Mouse (Mus musculus) neural tube, embryonic 12.5 days (tissue): ENCODE measurements around the gene Pex19. TPM values are rescaled to one million over a fixed set of nuclear protein-coding genes. Genes with fewer than 3 reads are reported as not detected.

Source experiments
- ATAC-seq: fragments of 200-750 bp; cut with Nextera tagmentation; 2 replicates; pipeline ENCODE4 v1.8.0; 2017; ENCODE audit warnings: low read depth, mild to moderate bottlenecking, moderate TSS enrichment, moderate library complexity; ENCODE audit not compliant: low FRiP score
- H3K27ac ChIP-seq: fragments of 300-500 bp; sonication (generic); 2 replicates; pipeline ENCODE4 v1.5.1; 2016
- H3K27me3 ChIP-seq: fragments of 300-500 bp; sonication (generic); replicated peaks from 2 replicates; pipeline ENCODE4 v1.6.1; 2016; ENCODE audit warnings: mild to moderate bottlenecking
- H3K36me3 ChIP-seq: fragments of 300-500 bp; sonication (generic); 2 replicates; pipeline ENCODE4 v1.6.1; 2016; ENCODE audit warnings: mild to moderate bottlenecking
- H3K4me1 ChIP-seq: fragments of 300-500 bp; sonication (generic); 2 replicates; pipeline ENCODE4 v1.6.1; 2016
- H3K4me2 ChIP-seq: fragments of 300-500 bp; sonication (generic); replicated peaks from 2 replicates; pipeline ENCODE4 v1.6.1; 2016; ENCODE audit warnings: mild to moderate bottlenecking
- H3K4me3 ChIP-seq: fragments of 300-500 bp; sonication (generic); 2 replicates; pipeline ENCODE4 v1.5.1; 2016
- H3K9ac ChIP-seq: fragments of 300-500 bp; sonication (generic); 2 replicates; pipeline ENCODE4 v1.6.1; 2016; ENCODE audit warnings: mild to moderate bottlenecking
- H3K9me3 ChIP-seq: fragments of 300-500 bp; sonication (generic); 2 replicates; pipeline ENCODE4 v1.6.1; 2016; ENCODE audit warnings: mild to moderate bottlenecking
- WGBS: fragments of 180-500 bp; shearing (Covaris S2); methylation state at CpG from one replicate; pipeline ENCODE4 v1.1.7; 2016; 5-methylcytosine and 5-hydroxymethylcytosine counted together
- polyA plus RNA-seq: library from polyadenylated mRNA; unstranded; fragments of >200 nt; fragmentation: Nextera tagmentation; extraction: Ambion mirVana; gene quantifications from 2 replicates; pipeline ENCODE4 v1.2.1, GENCODE M21; 2016

Gene Pex19
- polyA plus RNA-seq, 1 experiment from 2014 or later, result 191 TPM

- no peaks in the 10 kb centered on the region for H3K27me3 ChIP-seq
- no peak overlapping the region for H3K9ac ChIP-seq
- H3K4me1 ChIP-seq, result no peaks in the 10 kb centered on the region; the same call in 1 of the 2 replicates
- ATAC-seq, result no peak
- no peaks in the 10 kb centered on the region for H3K9me3 ChIP-seq
- H3K27ac ChIP-seq, result no peak overlapping the region
- H3K36me3 ChIP-seq, result peaks cover 71% of the 10 kb centered on the region
- WGBS, result 64% methylated on average over 5 of the region's 5 CpGs
- H3K4me3 ChIP-seq, result no peak overlapping the region
- no peak overlapping the region for H3K4me2 ChIP-seq
These were observed 41.4 kb downstream of the Pex19 start for GRCm38 (mm10) chr1:172167911-172168310.

- ATAC-seq, result no peak
- H3K9me3 ChIP-seq, result no peaks in the 10 kb centered on the region
- H3K9ac ChIP-seq, result no peak overlapping the region
- peaks cover 90% of the 10 kb centered on the region for H3K36me3 ChIP-seq
- 95% methylated on average over 5 of the region's 5 CpGs for WGBS
- H3K4me3 ChIP-seq, result no peak overlapping the region
- no peak overlapping the region for H3K4me2 ChIP-seq
- H3K27ac ChIP-seq, result no peak overlapping the region
- no peaks in the 10 kb centered on the region for H3K4me1 ChIP-seq
- no peaks in the 10 kb centered on the region for H3K27me3 ChIP-seq
These were observed 43.3 kb downstream of the Pex19 start for GRCm38 (mm10) chr1:172169809-172170208.

GRCm38 (mm10) chr1:172172381-172172780 is 45.8 kb downstream of the Pex19 start:
- WGBS, result 86% methylated on average over 21 of the region's 21 CpGs
- ATAC-seq, result no peak
- Histone ChIP-seq H3K27ac (no peak overlapping the region), H3K4me1 (no peaks in the 10 kb centered on the region), H3K4me3 (no peak overlapping the region), H3K9me3 (no peaks in the 10 kb centered on the region), H3K36me3 (peaks cover 85% of the 10 kb centered on the region), H3K27me3 (no peaks in the 10 kb centered on the region), H3K9ac (no peak overlapping the region), H3K4me2 (no peak overlapping the region)

- H3K4me3 ChIP-seq, result no peak overlapping the region
- no peaks in the 10 kb centered on the region for H3K4me1 ChIP-seq
- no peaks in the 10 kb centered on the region for H3K9me3 ChIP-seq
- no peak for ATAC-seq
- H3K27ac ChIP-seq, result no peak overlapping the region
- H3K36me3 ChIP-seq, result peaks cover 86% of the 10 kb centered on the region
- H3K4me2 ChIP-seq, result no peak overlapping the region
- H3K27me3 ChIP-seq, result no peaks in the 10 kb centered on the region
- H3K9ac ChIP-seq, result no peak overlapping the region
- 83% methylated on average over 5 of the region's 5 CpGs for WGBS
These were observed 46.6 kb downstream of the Pex19 start for GRCm38 (mm10) chr1:172173181-172173580.

- no peak for ATAC-seq
- Histone ChIP-seq H3K27ac (no peak overlapping the region), H3K27me3 (no peaks in the 10 kb centered on the region), H3K4me3 (no peak overlapping the region), H3K4me1 (no peaks in the 10 kb centered on the region), H3K9me3 (no peaks in the 10 kb centered on the region), H3K4me2 (no peak overlapping the region), H3K9ac (no peak overlapping the region), H3K36me3 (peaks cover 59% of the 10 kb centered on the region)
- WGBS, result 91% methylated on average over 7 of the region's 7 CpGs
These were observed 51.2 kb downstream of the Pex19 start for GRCm38 (mm10) chr1:172177791-172178190.

GRCm38 (mm10) chr1:172179102-172179501 is 52.5 kb downstream of the Pex19 start:
- no peak for ATAC-seq
- H3K9me3 ChIP-seq, result no peaks in the 10 kb centered on the region

GRCm38 (mm10) chr1:172180881-172181280 is 54.3 kb downstream of the Pex19 start:
- Histone ChIP-seq H3K27ac (no peak overlapping the region), H3K9ac (no peak overlapping the region), H3K36me3 (peaks cover 37% of the 10 kb centered on the region), H3K4me1 (no peaks in the 10 kb centered on the region), H3K4me2 (no peak overlapping the region), H3K27me3 (no peaks in the 10 kb centered on the region), H3K4me3 (no peak overlapping the region), H3K9me3 (no peaks in the 10 kb centered on the region)
- WGBS, result 73% methylated on average over 4 of the region's 4 CpGs
- no peak for ATAC-seq

More at GRCm38 (mm10) chr1:172179102-172179501, 52.5 kb downstream of the Pex19 start:
- Histone ChIP-seq H3K4me2 (no peak overlapping the region), H3K27ac (no peak overlapping the region), H3K36me3 (peaks cover 49% of the 10 kb centered on the region), H3K27me3 (no peaks in the 10 kb centered on the region), H3K9ac (no peak overlapping the region), H3K4me3 (no peak overlapping the region), H3K4me1 (no peaks in the 10 kb centered on the region)
- 82% methylated on average over 7 of the region's 7 CpGs for WGBS

GRCm38 (mm10) chr1:172181777-172182176 is 55.2 kb downstream of the Pex19 start:
- no peak for ATAC-seq
- Histone ChIP-seq H3K27me3 (no peaks in the 10 kb centered on the region), H3K4me3 (no peak overlapping the region), H3K27ac (no peak overlapping the region), H3K4me1 (no peaks in the 10 kb centered on the region), H3K9ac (no peak overlapping the region), H3K36me3 (peaks cover 42% of the 10 kb centered on the region), H3K9me3 (no peaks in the 10 kb centered on the region), H3K4me2 (no peak overlapping the region)
- WGBS, result 95% methylated on average over 3 of the region's 3 CpGs

- H3K9me3 ChIP-seq, result no peaks in the 10 kb centered on the region
- H3K27me3 ChIP-seq, result no peaks in the 10 kb centered on the region
- H3K27ac ChIP-seq, result no peak overlapping the region
- WGBS, result 96% methylated on average over 6 of the region's 6 CpGs
- H3K9ac ChIP-seq, result no peak overlapping the region
- H3K4me3 ChIP-seq, result no peak overlapping the region
- no peaks in the 10 kb centered on the region for H3K4me1 ChIP-seq
- ATAC-seq, result no peak
- H3K4me2 ChIP-seq, result no peak overlapping the region
- peaks cover 47% of the 10 kb centered on the region for H3K36me3 ChIP-seq
These were observed 56.5 kb downstream of the Pex19 start for GRCm38 (mm10) chr1:172183056-172183455.

GRCm38 (mm10) chr1:172183915-172184314 is 57.4 kb downstream of the Pex19 start:
- ATAC-seq, result no peak
- Histone ChIP-seq H3K4me3 (no peak overlapping the region), H3K4me2 (no peak overlapping the region), H3K36me3 (peaks cover 43% of the 10 kb centered on the region), H3K27ac (no peak overlapping the region), H3K4me1 (no peaks in the 10 kb centered on the region), H3K27me3 (no peaks in the 10 kb centered on the region), H3K9me3 (no peaks in the 10 kb centered on the region), H3K9ac (no peak overlapping the region)

Other genes with a start within 250 kb of the Pex19 start
- gene Gm10521, start 231.1 kb upstream of the Pex19 start, polyA plus RNA-seq, result not detected in 2 replicates
- 0.20 TPM in 1 of 2 replicates, not detected in the other for gene Slamf6, start 209.2 kb upstream of the Pex19 start, polyA plus RNA-seq
- gene Vangl2, start 98.3 kb upstream of the Pex19 start, polyA plus RNA-seq, result 66.0 and 69.7 TPM in 2 replicates
- gene Nhlh1, start 69.2 kb upstream of the Pex19 start, polyA plus RNA-seq, result 18.2 and 21.7 TPM in 2 replicates
- 216 and 227 TPM in 2 replicates for gene Copa, start 44.2 kb upstream of the Pex19 start, polyA plus RNA-seq
- gene Ncstn, start 44.0 kb upstream of the Pex19 start, polyA plus RNA-seq, result 132 and 137 TPM in 2 replicates
- gene Dcaf8, start 21.3 kb downstream of the Pex19 start, polyA plus RNA-seq, result 127 and 128 TPM in 2 replicates
- gene Pea15a, start 80.0 kb downstream of the Pex19 start, polyA plus RNA-seq, result 293 and 305 TPM in 2 replicates
- 2.1 TPM in 2 replicates for gene Casq1, start 93.1 kb downstream of the Pex19 start, polyA plus RNA-seq
- gene Atp1a4, start 131.7 kb downstream of the Pex19 start, polyA plus RNA-seq, result not detected in 2 replicates
- gene Igsf8, start 134.9 kb downstream of the Pex19 start, polyA plus RNA-seq, result 165 and 171 TPM in 2 replicates
- 14.5 and 14.9 TPM in 2 replicates for gene Atp1a2, start 171.3 kb downstream of the Pex19 start, polyA plus RNA-seq
- gene Kcnj9, start 202.6 kb downstream of the Pex19 start, polyA plus RNA-seq, result 1.4 and 1.6 TPM in 2 replicates
- 0.96 and 1.3 TPM in 2 replicates for gene Kcnj10, start 214.5 kb downstream of the Pex19 start, polyA plus RNA-seq
- 8.3 and 9.4 TPM in 2 replicates for gene Pigm, start 249.8 kb downstream of the Pex19 start, polyA plus RNA-seq